Mouse (Mus musculus) myocyte (in vitro differentiated cells): ENCODE measurements around the gene Ggn.

Source experiments
- MAX ChIP-seq: IDR thresholded peaks from one replicate; pipeline ENCODE4 v1.6.1; 2011; ENCODE audit warnings: low read depth, mild to moderate bottlenecking, control low read depth
- MYOD1 ChIP-seq, 3 experiments: IDR thresholded peaks; one replicate each; pipeline ENCODE4 v1.6.1; 2011; ENCODE audit warnings: control low read depth in 2 of 3, low read depth in 2 of 3, mild to moderate bottlenecking in 2 of 3, moderate library complexity in 1 of 3; ENCODE audit not compliant: insufficient read length in 2 of 3, control insufficient read depth in 1 of 3
- POLR2A ChIP-seq: IDR thresholded peaks from one replicate; pipeline ENCODE4 v1.6.1; 2011; ENCODE audit warnings: low read depth, mild to moderate bottlenecking, control low read depth, moderate library complexity; ENCODE audit not compliant: insufficient read length

DNA sequence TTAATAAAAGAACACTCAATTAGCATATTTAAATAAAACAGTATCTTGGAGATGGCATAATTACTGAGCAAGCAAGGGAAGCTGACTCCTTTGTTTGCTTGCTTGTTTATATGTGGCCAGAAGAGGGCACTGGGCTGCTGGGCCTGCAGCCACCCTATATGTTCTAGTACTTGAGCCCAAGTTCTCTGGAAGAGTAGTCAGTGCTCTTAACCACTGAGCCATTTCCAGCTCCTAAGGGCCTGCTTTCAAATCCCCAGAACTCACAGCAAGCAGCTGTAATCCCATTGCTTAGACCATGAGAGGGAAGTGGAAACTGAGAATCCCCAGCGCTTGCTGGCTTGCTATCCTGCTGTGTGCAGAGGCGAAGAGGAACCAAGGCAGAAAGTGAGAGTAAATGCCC is 41.3 kb upstream of the Ggn start:
- TF ChIP-seq POLR2A (no peak), MYOD1 (IDR thresholded peaks at IDR 0.05; ENCODE audit: control insufficient read depth in 1 of 3, insufficient read length in 2 of 3, low read depth in 2 of 3) (no peak), MAX (no peak)
